Mouse (Mus musculus) forebrain, embryonic 15.5 days (tissue): ENCODE results near the gene Scn7a. TPM values are rescaled to one million over a fixed set of nuclear protein-coding genes. Genes with fewer than 3 reads are reported as not detected.
A peak's percentile ranks its signal among the peaks of the same experiment; 100 is the strongest.

ENCODE experiments used
- ATAC-seq: fragments of 200-750 bp; cut with Nextera tagmentation; replicated peaks from 2 replicates; pipeline ENCODE4 v1.8.0; 2017; ENCODE audit warnings: mild to moderate bottlenecking, moderate TSS enrichment, moderate library complexity
- H3K27ac ChIP-seq: fragments of 300-500 bp; sonication (generic); replicated peaks from 2 replicates; pipeline ENCODE4 v1.5.1; 2015; ENCODE audit warnings: mild to moderate bottlenecking, inconsistent platforms
- H3K27me3 ChIP-seq: fragments of 300-500 bp; sonication (generic); 2 replicates; pipeline ENCODE4 v1.6.1; 2015; ENCODE audit warnings: inconsistent platforms
- H3K36me3 ChIP-seq: fragments of 300-500 bp; sonication (generic); 2 replicates; pipeline ENCODE4 v1.6.1; 2015; ENCODE audit warnings: mild to moderate bottlenecking, inconsistent platforms
- H3K4me1 ChIP-seq: fragments of 300-500 bp; sonication (generic); 2 replicates; pipeline ENCODE4 v1.6.1; 2015; ENCODE audit warnings: inconsistent platforms
- H3K4me2 ChIP-seq: fragments of 300-500 bp; sonication (generic); replicated peaks from 2 replicates; pipeline ENCODE4 v1.6.1; 2015; ENCODE audit warnings: mild to moderate bottlenecking, inconsistent platforms
- H3K4me3 ChIP-seq: fragments of 300-500 bp; sonication (generic); 2 replicates; pipeline ENCODE4 v1.5.1; 2015; ENCODE audit warnings: mild to moderate bottlenecking, inconsistent platforms
- H3K9ac ChIP-seq: fragments of 300-500 bp; sonication (generic); replicated peaks from 2 replicates; pipeline ENCODE4 v1.6.1; 2015; ENCODE audit warnings: mild to moderate bottlenecking, inconsistent platforms
- H3K9me3 ChIP-seq: fragments of 300-500 bp; sonication (generic); 2 replicates; pipeline ENCODE4 v1.6.1; 2016; ENCODE audit warnings: inconsistent platforms
- WGBS: fragments of 180-500 bp; shearing (Covaris S2); methylation state at CpG from one replicate; pipeline ENCODE4 v1.1.7; 2015; ENCODE audit warnings: mixed read lengths; 5-methylcytosine and 5-hydroxymethylcytosine counted together
- polyA plus RNA-seq: library from polyadenylated mRNA; unstranded; fragments of >200 nt; fragmentation: Nextera tagmentation; extraction: Ambion mirVana; gene quantifications from 2 replicates; pipeline ENCODE4 v1.2.1, GENCODE M21; 2015

Scn7a gene
- polyA plus RNA-seq, 1 experiment from 2014 or later: not detected

DNA sequence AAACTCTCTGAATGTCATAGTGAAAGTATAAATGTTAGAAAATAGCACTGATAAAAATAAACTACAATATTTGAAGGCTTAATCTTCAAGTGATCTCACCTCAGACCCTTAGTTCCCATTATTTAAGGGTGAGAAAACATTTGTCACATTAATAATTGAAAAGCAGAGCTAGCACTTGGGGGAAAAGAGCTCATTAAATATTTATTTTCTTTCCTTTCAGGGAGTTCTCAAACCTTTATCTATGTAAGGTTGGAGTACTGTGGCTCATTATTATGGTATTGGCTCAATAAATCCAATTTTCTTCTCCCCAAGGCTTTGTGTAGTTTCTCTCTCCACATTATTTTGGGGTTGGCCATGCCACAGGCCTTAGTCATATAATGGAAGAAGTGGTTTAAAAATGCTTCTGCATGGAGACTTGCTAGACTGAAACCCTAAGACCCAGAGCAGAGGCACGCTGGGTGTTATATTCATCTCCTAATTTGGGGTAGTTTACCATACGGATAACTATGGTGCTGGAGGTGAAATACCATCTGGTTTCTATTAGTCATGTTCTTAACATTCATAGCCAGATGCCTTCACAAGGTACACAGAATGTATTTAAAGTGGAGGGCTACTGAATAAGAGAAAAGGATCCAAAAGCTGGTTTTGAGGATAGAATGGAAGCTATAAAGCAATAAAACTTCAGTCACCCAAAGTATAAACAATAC lies 57.7 kb downstream of the Scn7a start:
- H3K9ac ChIP-seq: no peak overlapping the region
- WGBS: 70% methylated on average over 2 of the region's 2 CpGs
- H3K27me3 ChIP-seq: no peaks in the 10 kb centered on the region

GRCm38 (mm10) chr2:66712071-66712470 lies 72.6 kb downstream of the Scn7a start:
- 72% methylated on average over 2 of the region's 2 CpGs for WGBS
- H3K4me3 ChIP-seq: no peak overlapping the region
- H3K4me1 ChIP-seq: no peaks in the 10 kb centered on the region
- no peak overlapping the region for H3K27ac ChIP-seq
- no peaks in the 10 kb centered on the region for H3K36me3 ChIP-seq
- H3K4me2 ChIP-seq: no peak overlapping the region
- ATAC-seq: no peak
- H3K9me3 ChIP-seq: no peaks in the 10 kb centered on the region
- H3K27me3 ChIP-seq: no peaks in the 10 kb centered on the region
- no peak overlapping the region for H3K9ac ChIP-seq

More for the DNA sequence above, 57.7 kb downstream of the Scn7a start:
- H3K4me1 ChIP-seq: no peaks in the 10 kb centered on the region
- no peaks in the 10 kb centered on the region for H3K9me3 ChIP-seq
- H3K36me3 ChIP-seq: no peaks in the 10 kb centered on the region
- no peak overlapping the region for H3K4me2 ChIP-seq
- H3K27ac ChIP-seq: no peak overlapping the region
- H3K4me3 ChIP-seq: no peak overlapping the region
- no peak for ATAC-seq

DNA sequence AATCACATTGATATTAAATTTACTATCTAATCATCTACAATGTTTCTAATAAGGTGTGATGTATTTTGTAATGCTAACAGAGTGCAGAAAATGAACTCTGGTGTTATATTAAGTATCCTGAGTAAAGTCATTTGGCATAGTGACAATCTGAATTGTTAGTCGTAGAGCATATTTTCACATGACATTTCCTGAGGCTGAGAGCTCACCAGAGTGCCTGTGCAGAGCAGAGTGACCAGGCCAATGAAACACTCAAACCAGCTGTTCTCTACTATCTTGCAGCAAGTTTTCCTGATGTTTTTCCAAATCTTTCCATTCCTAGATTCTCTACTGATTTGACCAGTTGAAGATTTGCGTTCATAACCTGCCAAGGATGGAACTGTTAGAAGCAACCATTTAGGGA lies 92.4 kb downstream of the Scn7a start:
- WGBS: 93% methylated on average over 2 of the region's 2 CpGs

GRCm38 (mm10) chr2:66661988-66662387 lies 122.7 kb downstream of the Scn7a start:
- Histone ChIP-seq H3K27ac (no peak overlapping the region), H3K9me3 (no peaks in the 10 kb centered on the region), H3K4me1 (no peaks in the 10 kb centered on the region), H3K27me3 (no peaks in the 10 kb centered on the region), H3K36me3 (no peaks in the 10 kb centered on the region), H3K4me3 (no peak overlapping the region), H3K9ac (no peak overlapping the region), H3K4me2 (no peak overlapping the region)
- WGBS: 76% methylated on average over 1 of the region's 1 CpGs
- ATAC-seq: no peak

More for the DNA sequence above, 92.4 kb downstream of the Scn7a start:
- no peaks in the 10 kb centered on the region for H3K4me1 ChIP-seq
- ATAC-seq: no peak
- H3K9ac ChIP-seq: no peak overlapping the region
- no peak overlapping the region for H3K4me2 ChIP-seq
- H3K4me3 ChIP-seq: no peak overlapping the region
- no peak overlapping the region for H3K27ac ChIP-seq
- H3K36me3 ChIP-seq: no peaks in the 10 kb centered on the region
- no peaks in the 10 kb centered on the region for H3K9me3 ChIP-seq
- H3K27me3 ChIP-seq: no peaks in the 10 kb centered on the region

GRCm38 (mm10) chr2:66656430-66656829 lies 128.3 kb downstream of the Scn7a start:
- Histone ChIP-seq H3K4me2 (no peak overlapping the region), H3K36me3 (no peaks in the 10 kb centered on the region), H3K27ac (no peak overlapping the region), H3K27me3 (no peaks in the 10 kb centered on the region), H3K9me3 (no peaks in the 10 kb centered on the region), H3K9ac (no peak overlapping the region), H3K4me1 (no peaks in the 10 kb centered on the region), H3K4me3 (no peak overlapping the region)
- whole genome bisulfite sequencing: 87% methylated on average over 3 of the region's 3 CpGs
- no peak for ATAC-seq

GRCm38 (mm10) chr2:66655431-66655830 lies 129.3 kb downstream of the Scn7a start:
- ATAC-seq: no peak
- WGBS: 46% methylated on average over 2 of the region's 2 CpGs

DNA sequence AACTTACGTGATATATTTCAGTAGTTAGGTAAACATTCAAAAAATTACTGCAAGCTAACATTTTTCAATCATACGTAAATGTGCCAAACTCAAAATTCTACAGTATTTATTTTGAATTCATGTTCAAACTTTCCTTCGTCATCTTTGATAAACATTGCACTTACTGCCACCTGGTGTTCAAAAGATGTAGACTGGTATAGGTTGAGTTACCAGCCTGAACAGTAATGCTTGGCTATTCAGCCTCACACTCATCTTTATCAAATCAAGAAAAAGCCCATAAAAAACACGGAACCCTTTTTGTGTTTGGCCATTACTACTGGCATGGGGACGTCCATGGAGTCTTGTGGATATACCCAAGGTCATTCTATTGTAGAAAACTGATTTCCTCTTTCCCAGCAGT lies 140.3 kb downstream of the Scn7a start:
- no peak overlapping the region for H3K4me2 ChIP-seq
- peak; percentile 73 for ATAC-seq
- no peaks in the 10 kb centered on the region for H3K9me3 ChIP-seq
- no peak overlapping the region for H3K27ac ChIP-seq
- WGBS: 31% methylated on average over 5 of the region's 5 CpGs
- H3K36me3 ChIP-seq: no peaks in the 10 kb centered on the region
- H3K4me1 ChIP-seq: no peaks in the 10 kb centered on the region
- H3K27me3 ChIP-seq: no peaks in the 10 kb centered on the region
- no peak overlapping the region for H3K4me3 ChIP-seq
- no peak overlapping the region for H3K9ac ChIP-seq

More at GRCm38 (mm10) chr2:66655431-66655830, 129.3 kb downstream of the Scn7a start:
- Histone ChIP-seq H3K9ac (no peak overlapping the region), H3K27ac (no peak overlapping the region), H3K27me3 (no peaks in the 10 kb centered on the region), H3K36me3 (no peaks in the 10 kb centered on the region), H3K4me2 (no peak overlapping the region), H3K4me3 (no peak overlapping the region), H3K4me1 (no peaks in the 10 kb centered on the region), H3K9me3 (no peaks in the 10 kb centered on the region)

DNA sequence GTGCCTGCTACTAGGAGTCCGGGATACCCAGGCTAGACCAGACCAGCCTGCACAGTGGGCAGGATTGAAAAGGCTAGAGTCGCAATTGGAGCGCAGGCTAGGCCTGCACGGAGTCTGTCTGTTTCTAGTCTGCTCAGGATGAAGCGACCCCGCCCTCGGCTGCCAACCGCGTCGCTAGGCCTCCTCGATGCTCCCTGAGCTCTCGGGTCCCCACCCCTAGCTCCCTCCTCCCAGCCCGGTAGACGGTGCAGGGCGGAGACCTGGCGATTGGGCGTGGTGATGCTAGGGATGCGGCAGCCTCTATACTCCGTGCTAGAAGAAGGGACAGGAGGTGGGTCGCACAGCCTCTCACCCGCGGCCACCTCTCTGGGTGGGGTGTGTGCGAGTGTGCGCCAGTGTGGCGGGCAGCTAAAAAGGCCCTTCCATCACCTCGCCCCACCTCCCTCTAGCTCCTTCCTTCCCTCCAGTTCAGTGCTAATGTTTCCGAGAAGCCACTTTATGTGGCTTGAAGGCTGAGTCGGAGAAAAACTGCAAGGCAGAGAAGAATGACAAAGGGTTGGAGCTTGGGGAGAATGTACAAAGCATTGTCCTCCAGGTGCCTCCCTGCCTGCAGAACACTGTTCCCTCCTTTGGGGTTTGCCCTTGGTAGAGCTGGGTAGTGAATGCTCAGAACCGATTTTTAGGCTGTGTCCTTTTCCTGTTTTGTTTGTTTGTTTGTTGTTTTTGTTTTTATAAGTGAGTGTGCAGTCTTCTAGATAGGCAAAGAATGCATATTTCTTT lies 149.9 kb downstream of the Scn7a start, which contains the start of gene Scn9a:
Gene Scn9a, minus strand, starts transcription at position 383 of the 780 bp plus-strand sequence.
- peak; percentile 93 for ATAC-seq
- Histone ChIP-seq H3K9ac (peak within 1 kb of the TSS; percentile 60), H3K27ac (peak within 1 kb of the TSS; percentile 56), H3K4me1 (peaks cover 14% of the 10 kb centered on the region), H3K9me3 (no peaks in the 10 kb centered on the region), H3K36me3 (no peaks in the 10 kb centered on the region), H3K27me3 (no peaks in the 10 kb centered on the region), H3K4me3 (peak within 1 kb of the TSS; percentile 52), H3K4me2 (peak within 1 kb of the TSS; percentile 77)
- WGBS: 2% methylated on average over 29 of the region's 29 CpGs

GRCm38 (mm10) chr2:66632728-66633127 lies 152.0 kb downstream of the Scn7a start:
- Histone ChIP-seq H3K4me2 (no peak overlapping the region; the same call in 1 of the 2 replicates), H3K9ac (no peak overlapping the region), H3K4me3 (no peak overlapping the region), H3K9me3 (no peaks in the 10 kb centered on the region), H3K27ac (no peak overlapping the region), H3K27me3 (no peaks in the 10 kb centered on the region), H3K4me1 (peaks cover 14% of the 10 kb centered on the region), H3K36me3 (no peaks in the 10 kb centered on the region)
- 17% methylated on average over 5 of the region's 5 CpGs for whole genome bisulfite sequencing
- ATAC-seq: no peak; the same call in 1 of the 2 replicates

Other genes starting within 250 kb of the Scn7a start
- gene Scn9a, start 150.0 kb downstream of the Scn7a start, polyA plus RNA-seq: 5.2 and 5.5 TPM in 2 replicates